Comparison of ENCODE assay signal across 12 mouse cellular contexts in genomic region chr12:108215090-108215489, GRCm38 (mm10). TPM values are rescaled to one million over a fixed set of nuclear protein-coding genes. Genes with fewer than 3 reads are reported as not detected.
DNase-seq lines count a peak whose midpoint lies in the region; ATAC-seq lines count a peak whose summit lies in the region.
"Had no signal": no experiment of that assay in that cellular context is flagged by ENCODE, and none has a peak within 500 bp of the region (broad histone marks: within the 10 kb centered on the region; RNA-seq: fewer than 3 reads in every experiment).

No protein-coding gene starts in this region.

- H3K36me3 ChIP-seq in forebrain, embryonic 13.5 days (ENCODE audit: poor library complexity, severe bottlenecking) = no peaks in the 10 kb centered on the region
- H3K36me3 ChIP-seq in forebrain, embryonic 14.5 days (ENCODE audit: control insufficient read depth, insufficient read depth, low read length) = 0 out of 2 replicates have a peak, but pooled peaks cover 6% of the 10 kb centered on the region
- H3K36me3 ChIP-seq in kidney, embryonic 15.5 days = no peaks in the 10 kb centered on the region
- H3K36me3 ChIP-seq in limb, embryonic 13.5 days = no peaks in the 10 kb centered on the region
- H3K36me3 ChIP-seq in liver, embryonic 12.5 days = no peaks in the 10 kb centered on the region
- H3K36me3 ChIP-seq: lung, embryonic 15.5 days had no signal

- no peak overlapping the region for H3K4me2 ChIP-seq in forebrain, embryonic 13.5 days
- H3K4me2 ChIP-seq in forebrain, embryonic 14.5 days (ENCODE audit: low read length) = no peak overlapping the region
- no peak overlapping the region for H3K4me2 ChIP-seq in kidney, embryonic 15.5 days
- H3K4me2 ChIP-seq in limb, embryonic 13.5 days (replicated peaks) = no peak overlapping the region
- no peak overlapping the region for H3K4me2 ChIP-seq in liver, embryonic 12.5 days
- H3K4me2 ChIP-seq: lung, embryonic 15.5 days had no signal

- no peaks in the 10 kb centered on the region for H3K9me3 ChIP-seq in forebrain, embryonic 13.5 days (replicated peaks)
- no peaks in the 10 kb centered on the region for H3K9me3 ChIP-seq in forebrain, embryonic 14.5 days (replicated peaks; ENCODE audit: control insufficient read depth, low read length)
- no peaks in the 10 kb centered on the region for H3K9me3 ChIP-seq in kidney, embryonic 15.5 days (replicated peaks)
- no peaks in the 10 kb centered on the region for H3K9me3 ChIP-seq in limb, embryonic 13.5 days
- H3K9me3 ChIP-seq in liver, embryonic 12.5 days (replicated peaks) = no peaks in the 10 kb centered on the region
- H3K9me3 ChIP-seq: lung, embryonic 15.5 days had no signal

- peak overlapping the region; percentile 35; the same call in 1 of the 2 replicates for H3K27ac ChIP-seq in forebrain, embryonic 13.5 days
- no peak overlapping the region for H3K27ac ChIP-seq in forebrain, embryonic 14.5 days (ENCODE audit: low read depth, low read length)
- H3K27ac ChIP-seq in kidney, embryonic 15.5 days = 0 out of 2 replicates have a peak overlapping the region, but pooled peaks have one; percentile 37
- H3K27ac ChIP-seq in limb, embryonic 13.5 days = peak overlapping the region; percentile 28; the same call in 1 of the 2 replicates
- H3K27ac ChIP-seq in liver, embryonic 12.5 days = no peak overlapping the region
- H3K27ac ChIP-seq: lung, embryonic 15.5 days had no signal

- H3K4me1 ChIP-seq in forebrain, embryonic 13.5 days = peaks cover 74% of the 10 kb centered on the region
- peaks cover 34% of the 10 kb centered on the region for H3K4me1 ChIP-seq in forebrain, embryonic 14.5 days (ENCODE audit: control insufficient read depth, insufficient read depth, low read length)
- peaks cover 70% of the 10 kb centered on the region for H3K4me1 ChIP-seq in kidney, embryonic 15.5 days
- peaks cover 83% of the 10 kb centered on the region for H3K4me1 ChIP-seq in limb, embryonic 13.5 days
- H3K4me1 ChIP-seq in liver, embryonic 12.5 days = peaks cover 50% of the 10 kb centered on the region

- WGBS in forebrain, embryonic 13.5 days = 51% methylated on average over 8 of the region's 8 CpGs
- 54% methylated on average over 8 of the region's 8 CpGs for WGBS in forebrain, embryonic 14.5 days
- WGBS in kidney, embryonic 15.5 days = 31% methylated on average over 8 of the region's 8 CpGs
- WGBS in limb, embryonic 13.5 days = 26% methylated on average over 8 of the region's 8 CpGs
- 65% methylated on average over 8 of the region's 8 CpGs for WGBS in liver, embryonic 12.5 days (ENCODE audit: insufficient replicate concordance)

- H3K27me3 ChIP-seq in forebrain, embryonic 13.5 days = peaks cover 13% of the 10 kb centered on the region; the same call in 1 of the 2 replicates
- H3K27me3 ChIP-seq in forebrain, embryonic 14.5 days (replicated peaks; ENCODE audit: control insufficient read depth, insufficient read depth, low read length) = no peaks in the 10 kb centered on the region
- H3K27me3 ChIP-seq in kidney, embryonic 15.5 days = no peaks in the 10 kb centered on the region
- H3K27me3 ChIP-seq in limb, embryonic 13.5 days = no peaks in the 10 kb centered on the region; the same call in 1 of the 2 replicates
- H3K27me3 ChIP-seq in liver, embryonic 12.5 days (replicated peaks) = no peaks in the 10 kb centered on the region
- H3K27me3 ChIP-seq: lung, embryonic 15.5 days had no signal

- DNase-seq in forebrain, embryonic 14.5 days (ENCODE audit: low spot score) = no peak
- no peak for DNase-seq in kidney, adult 18-20 months
- peak; percentile 15 to 19 for DNase-seq in cerebellum, postnatal 14 days
- no peak for DNase-seq in left cerebral cortex, postnatal 14 days (ENCODE audit: low spot score in 2 of 2)
- DNase-seq: left cerebral cortex, postnatal 4 days; right cerebral cortex, postnatal 4 days had no signal

- no peak for ATAC-seq in forebrain, embryonic 13.5 days
- no peak for ATAC-seq in forebrain, embryonic 14.5 days
- ATAC-seq in kidney, embryonic 15.5 days (replicated peaks; ENCODE audit: low FRiP score) = peak; percentile 40; the same call in 1 of the 2 replicates
- peak; percentile 49 for ATAC-seq in limb, embryonic 13.5 days (ENCODE audit: low FRiP score, low read depth)
- no peak for ATAC-seq in liver, embryonic 12.5 days
- ATAC-seq: intestine, embryonic 16.5 days had no signal

- no peak overlapping the region for H3K9ac ChIP-seq in forebrain, embryonic 13.5 days
- no peak overlapping the region for H3K9ac ChIP-seq in forebrain, embryonic 14.5 days (ENCODE audit: low read length)
- 0 out of 2 replicates have a peak overlapping the region, but pooled peaks have one; percentile 2 for H3K9ac ChIP-seq in kidney, embryonic 15.5 days
- H3K9ac ChIP-seq in limb, embryonic 13.5 days = no peak overlapping the region; the same call in 1 of the 2 replicates
- H3K9ac ChIP-seq in liver, embryonic 12.5 days = no peak overlapping the region
- H3K9ac ChIP-seq: lung, embryonic 15.5 days had no signal

- H3K4me3 ChIP-seq in forebrain, embryonic 13.5 days = no peak overlapping the region
- no peak overlapping the region for H3K4me3 ChIP-seq in forebrain, embryonic 14.5 days (ENCODE audit: low read depth, low read length)
- no peak overlapping the region for H3K4me3 ChIP-seq in kidney, embryonic 15.5 days (replicated peaks)
- H3K4me3 ChIP-seq in limb, embryonic 13.5 days = no peak overlapping the region
- H3K4me3 ChIP-seq in liver, embryonic 12.5 days = no peak overlapping the region
- H3K4me3 ChIP-seq: lung, embryonic 15.5 days had no signal

- intact Hi-C loops in left cerebral cortex, postnatal 14 days (cut with DNase I) = no loop called here

RNA-seq across cellular contexts. Expression of gene Ccnk, which starts 35.7 kb away (rescaled TPM):
- 4.5 and 5.3 TPM in 2 replicates for polyA plus RNA-seq in forebrain, embryonic 13.5 days (2015; fragmentation: Nextera tagmentation; extraction: Ambion mirVana)
- polyA plus RNA-seq in forebrain, embryonic 14.5 days (2014; fragmentation: Nextera tagmentation; extraction: Ambion mirVana) = 8.4 and 10.7 TPM in 2 replicates
- polyA plus RNA-seq in kidney, embryonic 15.5 days (2015; fragmentation: Nextera tagmentation; extraction: Ambion mirVana) = 3.2 and 3.7 TPM in 2 replicates
- polyA plus RNA-seq in limb, embryonic 13.5 days (2015; fragmentation: Nextera tagmentation; extraction: Ambion mirVana) = 4.1 and 4.4 TPM in 2 replicates
- polyA plus RNA-seq in liver, embryonic 12.5 days (2016; fragmentation: Nextera tagmentation; extraction: Ambion mirVana) = 2.3 and 3.0 TPM in 2 replicates
- total RNA-seq in left cerebral cortex, postnatal 14 days (2021) = 10 to 100 TPM; 32.4 TPM

RNA-seq across cellular contexts. Expression of gene Setd3, which starts 36.0 kb away (rescaled TPM):
- 90.0 and 91.6 TPM in 2 replicates for polyA plus RNA-seq in forebrain, embryonic 13.5 days (2015; fragmentation: Nextera tagmentation; extraction: Ambion mirVana)
- polyA plus RNA-seq in forebrain, embryonic 14.5 days (2014; fragmentation: Nextera tagmentation; extraction: Ambion mirVana) = 85.9 and 88.9 TPM in 2 replicates
- 87.1 and 87.2 TPM in 2 replicates for polyA plus RNA-seq in kidney, embryonic 15.5 days (2015; fragmentation: Nextera tagmentation; extraction: Ambion mirVana)
- polyA plus RNA-seq in limb, embryonic 13.5 days (2015; fragmentation: Nextera tagmentation; extraction: Ambion mirVana) = 93.2 and 96.1 TPM in 2 replicates
- 71.3 and 76.4 TPM in 2 replicates for polyA plus RNA-seq in liver, embryonic 12.5 days (2016; fragmentation: Nextera tagmentation; extraction: Ambion mirVana)
- 100 to 1,000 TPM; 123 to 127 TPM for total RNA-seq in left cerebral cortex, postnatal 14 days (2021)

Comparison
In these comparisons a context has a peak if more than half of its experiments do, and no peak if none do; other contexts are left out.
1. H3K27ac ChIP-seq: peak in forebrain, embryonic 13.5 days (single experiment), kidney, embryonic 15.5 days (single experiment) and limb, embryonic 13.5 days (single experiment); none in forebrain, embryonic 14.5 days (single experiment) and liver, embryonic 12.5 days (single experiment).
2. ATAC-seq: peak in kidney, embryonic 15.5 days (single experiment) and limb, embryonic 13.5 days (single experiment); none in forebrain, embryonic 13.5 days (single experiment), forebrain, embryonic 14.5 days (single experiment) and liver, embryonic 12.5 days (single experiment).
3. DNase-seq: peak in cerebellum, postnatal 14 days (2 of 2); none in forebrain, embryonic 14.5 days (single experiment), kidney, adult 18-20 months (single experiment) and left cerebral cortex, postnatal 14 days (0 of 2).